ENCODE assay signal across 18 mouse cellular contexts in the genomic region with DNA sequence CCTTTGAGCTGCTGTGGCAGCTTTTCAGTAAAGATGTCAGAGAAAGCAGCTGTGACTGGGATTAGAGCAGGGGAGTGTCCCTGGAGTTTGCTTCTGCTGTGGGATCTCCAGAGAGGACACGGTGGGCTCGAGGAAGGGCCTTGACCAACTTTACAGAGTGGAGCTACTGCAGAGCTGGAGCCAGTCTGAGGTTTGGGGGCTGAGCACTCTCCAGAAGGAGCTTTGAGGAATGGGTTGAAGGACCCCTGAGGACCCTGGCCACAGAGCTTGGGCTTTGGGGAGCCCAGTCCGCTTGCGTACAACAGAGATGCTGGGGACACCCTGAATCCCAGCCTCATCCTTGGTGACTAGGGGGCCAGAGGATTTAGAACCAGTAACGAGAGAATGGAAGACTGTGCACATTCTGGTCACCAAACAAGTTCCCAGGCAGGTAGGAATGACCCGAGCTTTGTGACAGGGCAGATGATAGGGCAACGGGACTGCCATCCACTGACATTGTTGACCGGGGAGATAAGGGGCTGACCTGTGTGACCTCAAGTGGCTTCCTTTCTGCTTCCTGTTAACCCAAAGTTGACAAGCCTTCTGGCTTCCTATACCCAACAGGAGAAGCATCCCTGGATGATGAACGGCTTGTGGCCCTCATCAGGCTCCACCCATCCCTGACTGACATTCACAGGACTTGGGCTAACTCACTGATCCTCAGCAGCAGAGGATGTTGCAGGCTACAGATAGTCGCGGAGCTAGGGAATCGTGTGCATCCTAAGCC. TPM values are rescaled to one million over a fixed set of nuclear protein-coding genes. Genes with fewer than 3 reads are reported as not detected.
A peak's percentile ranks its signal among the peaks of the same experiment; 100 is the strongest.
DNase-seq lines count a peak whose midpoint lies in the region; ATAC-seq lines count a peak whose summit lies in the region.
"Had no signal": no experiment of that assay in that cellular context is flagged by ENCODE, and none has a peak within 500 bp of the region (broad histone marks: within the 10 kb centered on the region; RNA-seq: fewer than 3 reads in every experiment).

No protein-coding gene starts in this region.

- no peak overlapping the region for H3K4me2 ChIP-seq in heart, embryonic 13.5 days
- H3K4me2 ChIP-seq in lung, embryonic 15.5 days, result no peak overlapping the region
- H3K4me2 ChIP-seq in hindbrain, embryonic 13.5 days, result no peak overlapping the region
- H3K4me2 ChIP-seq: liver, embryonic 13.5 days; midbrain, embryonic 12.5 days had no signal

- H3K9ac ChIP-seq in heart, embryonic 13.5 days, result no peak overlapping the region
- no peak overlapping the region for H3K9ac ChIP-seq in lung, embryonic 15.5 days
- H3K9ac ChIP-seq in hindbrain, embryonic 13.5 days, result no peak overlapping the region
- H3K9ac ChIP-seq: liver, embryonic 13.5 days; midbrain, embryonic 12.5 days had no signal

- no peaks in the 10 kb centered on the region for H3K9me3 ChIP-seq in heart, embryonic 13.5 days
- H3K9me3 ChIP-seq in lung, embryonic 15.5 days, result no peaks in the 10 kb centered on the region
- H3K9me3 ChIP-seq in hindbrain, embryonic 13.5 days, result no peaks in the 10 kb centered on the region
- H3K9me3 ChIP-seq: liver, embryonic 13.5 days; midbrain, embryonic 12.5 days had no signal

- WGBS in heart, embryonic 13.5 days, result 45% methylated on average over 12 of the region's 12 CpGs
- 43% methylated on average over 12 of the region's 12 CpGs for WGBS in lung, embryonic 15.5 days
- WGBS in hindbrain, embryonic 13.5 days, result 78% methylated on average over 12 of the region's 12 CpGs

- no peaks in the 10 kb centered on the region for H3K36me3 ChIP-seq in heart, embryonic 13.5 days
- no peaks in the 10 kb centered on the region for H3K36me3 ChIP-seq in lung, embryonic 15.5 days
- H3K36me3 ChIP-seq in hindbrain, embryonic 13.5 days, result no peaks in the 10 kb centered on the region
- H3K36me3 ChIP-seq: liver, embryonic 13.5 days; midbrain, embryonic 12.5 days had no signal

- H3K4me3 ChIP-seq in heart, embryonic 13.5 days, result no peak overlapping the region
- no peak overlapping the region for H3K4me3 ChIP-seq in lung, embryonic 15.5 days
- H3K4me3 ChIP-seq in hindbrain, embryonic 13.5 days, result no peak overlapping the region
- H3K4me3 ChIP-seq: liver, embryonic 13.5 days; midbrain, embryonic 12.5 days had no signal

- no peak for ATAC-seq in heart, embryonic 13.5 days (ENCODE audit: extremely low read depth, insufficient number of reproducible peaks, low FRiP score, low TSS enrichment)
- ATAC-seq in lung, embryonic 15.5 days (ENCODE audit: borderline replicate concordance, extremely low read depth, low FRiP score, low TSS enrichment), result no peak; the same call in 1 of the 2 replicates
- no peak for ATAC-seq in hindbrain, embryonic 13.5 days (ENCODE audit: low FRiP score)
- ATAC-seq: forebrain, embryonic 14.5 days had no signal

- DNase-seq in heart, adult 18-20 months, result no peak
- no peak for DNase-seq in lung, postnatal 36 days
- DNase-seq in kidney, postnatal 25 days, result peak; percentile 42 to 65
- DNase-seq in embryo, embryonic 11 days, result no peak
- DNase-seq: cerebellum, postnatal 25 days; liver, embryonic 13.5 days; retina, postnatal 1 day; thymus, postnatal 25 days had no signal

- H3K27ac ChIP-seq in heart, embryonic 13.5 days (replicated peaks), result peak overlapping the region; percentile 85
- H3K27ac ChIP-seq in lung, embryonic 15.5 days, result peak overlapping the region; percentile 87
- no peak overlapping the region for H3K27ac ChIP-seq in hindbrain, embryonic 13.5 days
- H3K27ac ChIP-seq: liver, embryonic 13.5 days; midbrain, embryonic 12.5 days had no signal

- H3K4me1 ChIP-seq in heart, embryonic 13.5 days, result peaks cover 55% of the 10 kb centered on the region
- H3K4me1 ChIP-seq in lung, embryonic 15.5 days, result peaks cover 55% of the 10 kb centered on the region
- no peaks in the 10 kb centered on the region for H3K4me1 ChIP-seq in hindbrain, embryonic 13.5 days (replicated peaks)
- H3K4me1 ChIP-seq: midbrain, embryonic 12.5 days had no signal

- no peaks in the 10 kb centered on the region for H3K27me3 ChIP-seq in heart, embryonic 13.5 days (replicated peaks)
- no peaks in the 10 kb centered on the region for H3K27me3 ChIP-seq in lung, embryonic 15.5 days
- no peaks in the 10 kb centered on the region for H3K27me3 ChIP-seq in hindbrain, embryonic 13.5 days
- H3K27me3 ChIP-seq: liver, embryonic 13.5 days; midbrain, embryonic 12.5 days had no signal

RNA-seq across cellular contexts. Expression of a gene that starts 0.6 kb away (rescaled TPM):
- 0.78 and 1.1 TPM in 2 replicates for polyA plus RNA-seq in heart, embryonic 13.5 days (2015; fragmentation: Nextera tagmentation; extraction: Ambion mirVana)
- 1 to 10 TPM; 4.2 to 4.9 TPM for total RNA-seq in heart, adult 18-20 months (2021)
- polyA plus RNA-seq in lung, embryonic 15.5 days (2015; fragmentation: Nextera tagmentation; extraction: Ambion mirVana), result 1.1 and 1.3 TPM in 2 replicates
- polyA plus RNA-seq in hindbrain, embryonic 13.5 days (2015; fragmentation: Nextera tagmentation; extraction: Ambion mirVana), result 0.18 and 0.35 TPM in 2 replicates
- total RNA-seq: CH12.LX had no signal
- polyA plus RNA-seq: neural tube, embryonic 11.5 days had no signal

RNA-seq across cellular contexts. Expression of a gene that starts 3.4 kb away (rescaled TPM):
- 0.21 and 0.43 TPM in 2 replicates for polyA plus RNA-seq in heart, embryonic 13.5 days (2015; fragmentation: Nextera tagmentation; extraction: Ambion mirVana)
- 1 to 10 TPM; 3.4 to 4.5 TPM for total RNA-seq in heart, adult 18-20 months (2021)
- 0.48 and 0.62 TPM in 2 replicates for polyA plus RNA-seq in lung, embryonic 15.5 days (2015; fragmentation: Nextera tagmentation; extraction: Ambion mirVana)
- polyA plus RNA-seq in hindbrain, embryonic 13.5 days (2015; fragmentation: Nextera tagmentation; extraction: Ambion mirVana), result not detected in 2 replicates
- total RNA-seq: CH12.LX had no signal
- polyA plus RNA-seq: liver, embryonic 13.5 days; midbrain, embryonic 12.5 days; neural tube, embryonic 11.5 days had no signal

RNA-seq across cellular contexts. Expression of a gene that starts 16.4 kb away (rescaled TPM):
- polyA plus RNA-seq in heart, embryonic 13.5 days (2015; fragmentation: Nextera tagmentation; extraction: Ambion mirVana), result not detected in 2 replicates
- not detected for total RNA-seq in heart, adult 18-20 months (2021)
- polyA plus RNA-seq in lung, embryonic 15.5 days (2015; fragmentation: Nextera tagmentation; extraction: Ambion mirVana), result not detected in 2 replicates
- not detected in 2 replicates for polyA plus RNA-seq in hindbrain, embryonic 13.5 days (2015; fragmentation: Nextera tagmentation; extraction: Ambion mirVana)
- total RNA-seq: adrenal gland, adult 8-10 months; CH12.LX had no signal
- polyA plus RNA-seq: forebrain, embryonic 14.5 days; gonadal fat pad, adult 2 months; liver, embryonic 13.5 days; midbrain, embryonic 12.5 days; neural tube, embryonic 11.5 days had no signal

RNA-seq across cellular contexts. Expression of a gene that starts 25.8 kb away (rescaled TPM):
- not detected in 2 replicates for polyA plus RNA-seq in heart, embryonic 13.5 days (2015; fragmentation: Nextera tagmentation; extraction: Ambion mirVana)
- total RNA-seq in heart, adult 18-20 months (2021), result not detected
- not detected in 2 replicates for polyA plus RNA-seq in lung, embryonic 15.5 days (2015; fragmentation: Nextera tagmentation; extraction: Ambion mirVana)
- polyA plus RNA-seq in hindbrain, embryonic 13.5 days (2015; fragmentation: Nextera tagmentation; extraction: Ambion mirVana), result not detected in 2 replicates
- total RNA-seq: adrenal gland, adult 8-10 months; CH12.LX had no signal
- polyA plus RNA-seq: embryonic facial prominence, embryonic 14.5 days; forebrain, embryonic 14.5 days; gonadal fat pad, adult 2 months; liver, embryonic 13.5 days; midbrain, embryonic 12.5 days; neural tube, embryonic 11.5 days had no signal

RNA-seq across cellular contexts. Expression of a gene that starts 44.4 kb away (rescaled TPM):
- not detected in 2 replicates for polyA plus RNA-seq in heart, embryonic 13.5 days (2015; fragmentation: Nextera tagmentation; extraction: Ambion mirVana)
- total RNA-seq in heart, adult 18-20 months (2021), result not detected
- polyA plus RNA-seq in lung, embryonic 15.5 days (2015; fragmentation: Nextera tagmentation; extraction: Ambion mirVana), result not detected in 2 replicates
- not detected in 2 replicates for polyA plus RNA-seq in hindbrain, embryonic 13.5 days (2015; fragmentation: Nextera tagmentation; extraction: Ambion mirVana)
- total RNA-seq: adrenal gland, adult 8-10 months; CH12.LX had no signal
- polyA plus RNA-seq: embryonic facial prominence, embryonic 14.5 days; forebrain, embryonic 14.5 days; gonadal fat pad, adult 2 months; liver, embryonic 13.5 days; midbrain, embryonic 12.5 days; neural tube, embryonic 11.5 days had no signal

Comparison
In these comparisons a context has a peak if more than half of its experiments do, and no peak if none do; other contexts are left out.
1. DNase-seq: peak in kidney, postnatal 25 days (2 of 2); none in heart, adult 18-20 months (0 of 2), lung, postnatal 36 days (single experiment) and embryo, embryonic 11 days (single experiment).